Mouse (Mus musculus) heart, adult 8-10 months (tissue): Measurements from ENCODE around the gene Kif6. TPM values are rescaled to one million over a fixed set of nuclear protein-coding genes. Genes with fewer than 3 reads are reported as not detected.

Experiments used
- DNase-seq: peaks from one replicate; pipeline ENCODE4 v3.0.0; 2022; ENCODE audit warnings: low spot score
- total RNA-seq, 4 experiments: library from RNA; stranded (reverse); gene quantifications; 2 replicates each; pipeline ENCODE4 v1.2.4; 2022

The Kif6 gene
- total RNA-seq, 4 experiments from 2014 or later, result 3.8 to 4.9 (median 4.1) TPM

DNA sequence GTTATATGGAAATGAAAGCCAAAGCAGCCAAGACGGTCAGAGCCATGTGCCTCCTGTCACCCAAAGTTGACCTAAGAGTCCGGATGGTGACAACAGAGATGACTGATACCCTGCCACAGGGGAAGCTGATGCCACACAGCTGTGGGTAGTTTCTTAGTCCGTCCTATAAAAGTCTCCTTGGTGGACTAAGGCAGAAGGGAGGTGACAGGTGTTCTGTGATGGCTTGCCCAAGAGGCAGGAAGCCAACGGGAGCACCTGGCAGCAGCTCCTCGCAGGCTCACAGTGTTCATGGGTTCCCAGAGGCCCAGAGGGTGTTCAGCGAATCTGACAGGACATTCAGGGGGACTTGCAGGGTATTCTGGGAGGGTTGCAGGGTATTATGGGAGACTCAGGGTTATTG is 279.5 kb downstream of the Kif6 start:
- no peak for DNase-seq

DNA sequence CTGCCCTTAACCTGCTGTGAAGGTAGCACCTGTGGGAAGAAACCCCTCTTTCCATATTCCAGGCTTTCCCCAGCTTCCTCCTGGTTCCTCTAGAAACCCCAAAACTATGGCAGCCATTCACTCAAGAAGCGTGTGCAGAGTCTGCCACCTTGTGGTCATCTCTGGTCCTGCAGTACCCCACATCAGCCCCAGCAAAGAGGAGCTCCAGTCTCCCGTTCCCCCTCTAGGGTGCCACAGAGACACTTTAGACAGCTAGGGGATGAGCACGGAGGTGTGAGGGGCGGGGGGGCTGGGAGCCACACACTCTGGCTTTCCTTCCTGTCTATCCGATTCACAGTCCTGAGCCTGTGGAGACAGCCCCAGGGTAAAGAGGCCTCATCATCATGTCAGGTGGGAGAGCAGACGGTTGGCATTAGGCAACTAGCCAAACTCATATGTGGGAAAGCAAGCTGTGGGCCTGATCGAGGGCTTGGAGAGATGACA is 284.0 kb downstream of the Kif6 start:
- DNase-seq, result peak; percentile 61

- DNase-seq, result no peak
Measured at GRCm38 (mm10) chr17:49902613-49903012, 287.7 kb downstream of the Kif6 start.

DNA sequence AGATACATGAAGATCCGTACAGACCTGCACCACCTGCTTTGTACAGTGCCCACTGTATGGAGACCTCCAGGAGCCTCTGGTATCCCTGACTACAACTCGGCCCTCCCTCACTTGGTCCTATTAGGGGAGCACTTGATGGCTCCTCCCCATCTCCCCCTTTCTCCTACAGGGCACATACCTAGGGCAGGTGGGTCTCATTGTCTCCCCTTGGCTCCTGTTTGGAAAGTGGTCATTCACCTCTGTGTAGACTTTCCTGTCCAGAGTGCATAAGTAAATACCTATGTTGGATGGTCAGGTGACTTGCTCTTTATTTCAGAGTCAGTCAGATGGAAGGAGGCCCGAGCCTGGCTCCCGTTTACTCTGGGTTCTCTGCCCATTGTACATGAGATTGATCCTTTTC is 308.5 kb downstream of the Kif6 start:
- no peak for DNase-seq

DNA sequence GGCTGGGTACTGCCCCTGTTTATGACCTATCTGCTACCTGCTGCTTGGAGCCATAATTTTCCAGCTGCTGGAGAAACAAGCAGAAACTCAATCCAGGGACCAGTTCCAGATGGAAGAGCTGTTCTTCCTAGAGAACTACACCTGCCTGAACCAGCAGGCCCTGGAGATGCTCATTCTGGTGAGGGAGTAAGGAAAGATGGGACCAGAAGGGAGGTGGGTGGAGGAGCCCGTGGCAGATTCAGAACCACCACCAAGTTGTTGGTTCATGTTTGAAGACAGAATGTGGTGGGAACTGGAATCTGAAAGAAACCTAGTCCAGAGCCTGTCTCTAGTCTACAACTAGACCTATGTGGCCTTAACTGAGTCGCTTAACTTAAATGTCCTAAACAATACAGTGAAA is 312.7 kb downstream of the Kif6 start:
- no peak for DNase-seq

DNA sequence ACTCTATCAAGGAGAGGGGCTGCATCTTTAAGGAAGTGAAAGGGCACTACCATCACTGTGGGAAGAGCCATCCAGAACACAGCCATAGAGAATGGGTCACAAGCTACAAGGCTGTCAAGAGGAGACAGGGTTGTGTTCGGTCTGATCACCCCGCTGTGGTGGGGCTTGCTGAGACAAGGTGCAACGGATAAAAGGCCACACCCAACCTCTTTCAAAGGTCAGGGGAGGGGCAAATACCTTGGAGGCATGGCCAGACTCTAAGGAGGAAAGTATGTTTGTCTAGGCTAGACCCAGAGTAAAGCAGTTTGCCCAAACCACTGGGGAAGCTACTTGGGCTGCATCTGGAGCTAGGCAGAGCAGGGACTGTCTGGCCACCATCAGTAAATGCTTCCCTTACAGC is 318.9 kb downstream of the Kif6 start:
- no peak for DNase-seq

DNA sequence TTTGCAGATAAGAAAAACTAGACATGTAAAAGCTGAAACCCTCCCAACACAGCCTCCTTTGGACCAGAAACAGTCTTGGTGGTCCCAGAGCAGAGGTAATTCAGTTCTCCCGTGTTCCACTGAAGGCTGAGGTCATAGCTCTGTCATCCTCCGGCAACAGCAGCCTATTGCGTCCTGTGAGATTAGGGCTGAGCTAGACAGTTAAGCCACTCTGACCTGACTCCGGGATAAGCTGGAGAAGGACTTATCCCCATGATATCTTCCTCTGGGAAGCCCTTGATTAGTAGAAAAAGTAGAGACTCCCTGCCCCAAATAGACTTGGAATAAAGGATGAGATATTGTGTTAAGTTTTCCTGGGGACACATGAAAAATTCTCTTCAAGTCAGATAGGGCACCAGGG is 319.6 kb downstream of the Kif6 start:
- no peak for DNase-seq

DNA sequence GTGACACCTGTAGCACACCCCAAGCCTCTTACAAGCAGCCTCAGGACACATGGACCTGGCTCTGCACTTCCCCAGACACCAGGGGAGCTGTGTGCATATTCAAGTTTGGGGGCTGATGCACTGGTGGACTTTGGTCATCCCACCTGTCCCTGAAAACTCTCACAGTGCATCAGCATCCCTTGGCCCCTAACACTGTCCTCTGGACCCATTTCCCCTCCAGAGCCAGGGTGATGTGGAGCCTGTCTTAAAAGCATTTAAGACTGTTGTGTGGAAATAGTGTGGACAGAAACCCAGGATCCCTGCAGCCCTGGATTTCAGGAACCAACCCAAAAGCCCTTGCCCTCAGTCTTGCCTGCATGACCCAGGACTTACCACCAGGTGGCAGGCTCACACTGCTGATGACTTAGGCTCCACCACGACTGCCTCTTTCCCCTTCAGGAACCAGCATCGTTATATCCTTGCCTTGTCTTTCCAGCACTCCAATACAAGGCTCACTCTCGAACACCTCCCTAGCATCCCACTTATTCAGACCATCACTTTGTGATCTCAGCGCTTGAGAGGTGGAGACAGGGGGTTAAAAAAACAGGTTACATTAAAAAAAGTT is 320.8 kb downstream of the Kif6 start:
- peak; percentile 76 for DNase-seq

- DNase-seq, result no peak
Measured at GRCm38 (mm10) chr17:49936214-49936613, 321.3 kb downstream of the Kif6 start.

GRCm38 (mm10) chr17:49939146-49939545 is 324.2 kb downstream of the Kif6 start:
- DNase-seq, result no peak

DNA sequence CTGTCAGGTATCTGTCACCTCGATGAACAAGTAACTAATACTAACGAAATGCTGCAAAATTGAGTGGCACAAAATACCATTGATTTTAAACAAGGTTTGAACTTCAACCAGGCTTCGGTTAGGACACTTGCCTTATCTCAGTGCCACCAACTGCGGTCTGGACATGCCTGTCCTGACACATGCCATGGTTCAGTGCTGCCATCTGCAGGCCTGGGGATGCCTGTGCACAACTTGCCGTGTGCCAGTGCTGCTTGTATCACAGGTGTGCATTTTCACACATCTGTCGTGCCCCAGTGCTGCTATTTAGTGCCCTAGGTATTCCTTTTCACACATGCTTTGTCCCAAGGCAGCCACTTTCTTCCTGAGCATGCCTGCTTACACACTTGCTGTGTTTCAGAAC is 327.7 kb downstream of the Kif6 start:
- no peak for DNase-seq

DNA sequence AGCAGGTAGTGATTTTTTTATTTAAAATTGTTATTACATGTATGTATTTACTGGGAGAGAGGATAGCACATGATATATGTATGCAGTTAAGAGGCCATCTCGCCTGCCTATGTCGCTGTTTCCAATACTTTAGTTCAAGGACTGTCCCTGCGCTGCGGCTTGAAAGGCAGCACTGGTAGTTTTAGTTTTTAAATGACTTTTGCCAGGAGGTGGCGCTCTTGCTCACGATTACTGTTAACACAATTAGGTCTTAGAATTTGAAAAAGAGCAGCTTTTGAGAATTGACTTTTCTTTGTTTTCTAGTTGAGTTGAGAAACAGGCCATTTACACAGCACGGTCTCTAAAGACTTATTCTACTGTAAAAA is 336.5 kb downstream of the Kif6 start:
- DNase-seq, result peak; percentile 88

- DNase-seq, result peak; percentile 77
Measured at GRCm38 (mm10) chr17:49951856-49952607, 337.1 kb downstream of the Kif6 start.

DNA sequence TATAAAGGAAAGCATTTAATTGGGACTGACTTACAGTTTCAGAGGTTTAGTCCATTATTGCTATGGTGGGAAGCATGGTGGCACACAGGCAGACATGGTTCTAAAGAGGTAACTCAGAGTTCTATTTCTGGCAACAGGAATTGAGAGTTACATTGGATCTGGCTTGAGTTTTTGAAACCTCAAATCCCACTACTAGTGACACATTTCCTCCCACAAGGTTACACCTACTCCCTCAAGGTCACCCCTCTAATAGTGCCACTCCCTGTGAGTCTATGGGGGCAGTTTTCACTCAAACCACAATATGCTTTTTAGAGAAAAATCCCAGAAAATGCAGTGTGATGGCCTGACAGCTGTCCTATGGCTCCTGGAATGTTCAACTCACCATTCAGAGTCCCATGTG is 344.1 kb downstream of the Kif6 start:
- DNase-seq, result no peak

Other genes starting within 250 kb of the Kif6 start
- gene Mocs1, start 186.8 kb upstream of the Kif6 start, total RNA-seq, result 10 to 100 TPM; 23.0 to 29.5 (median 24.5) TPM
- gene Daam2, start 50.8 kb upstream of the Kif6 start, total RNA-seq, result 1 to 10 TPM; 5.3 to 7.4 (median 6.2) TPM